Mouse (Mus musculus) E14TG2a.4 (cell line): ENCODE measurements around the gene Pecr.

ENCODE experiments used
- H3K27me3 ChIP-seq: 2 replicates; pipeline ENCODE4 v1.6.1; 2014; ENCODE audit warnings: low read length, control low read depth; ENCODE audit not compliant: insufficient read depth
- H3K36me3 ChIP-seq: 2 replicates; pipeline ENCODE4 v1.6.1; 2014; ENCODE audit warnings: low read length, control low read depth; ENCODE audit not compliant: insufficient read depth
- H3K4me1 ChIP-seq: replicated peaks from 2 replicates; pipeline ENCODE4 v1.6.1; 2014; ENCODE audit warnings: low read depth, low read length, control low read depth
- H3K4me3 ChIP-seq: replicated peaks from 2 replicates; pipeline ENCODE4 v1.5.1; 2014; ENCODE audit warnings: mild to moderate bottlenecking, low read length
- H3K9me3 ChIP-seq: 2 replicates; pipeline ENCODE4 v1.6.1; 2014; ENCODE audit warnings: low read length, control low read depth
- CTCF ChIP-seq: conservative IDR thresholded peaks from 2 replicates; pipeline ENCODE4 v1.5.1; 2014; ENCODE audit warnings: low read length
- NANOG ChIP-seq: IDR thresholded peaks from 2 replicates; pipeline ENCODE4 v1.6.1; 2014; ENCODE audit warnings: borderline replicate concordance, low read length, mixed read lengths
- POU5F1 ChIP-seq: IDR thresholded peaks from 2 replicates; pipeline ENCODE4 v1.6.1; 2014; ENCODE audit warnings: low read length, borderline replicate concordance

The Pecr gene

DNA sequence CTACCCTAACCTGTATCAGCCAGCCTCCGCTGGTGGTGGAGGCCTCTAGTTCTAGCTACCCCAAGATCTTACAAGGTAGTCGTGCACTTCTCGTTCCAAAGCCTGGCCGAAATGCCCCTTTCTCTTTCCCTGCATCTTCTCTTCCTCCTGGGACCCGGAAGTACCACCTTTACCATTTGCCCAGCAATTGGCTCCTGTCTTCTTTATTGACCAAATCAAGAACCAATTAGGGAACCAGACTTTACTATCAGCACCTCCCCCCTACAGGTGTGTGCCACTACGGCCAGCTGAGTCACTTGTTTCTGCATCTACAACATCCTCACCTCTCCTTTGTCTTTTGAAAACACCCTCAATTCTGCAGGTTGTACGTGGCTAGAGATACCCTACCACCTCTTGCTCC, 67.4 kb downstream of the Pecr start:
- H3K27me3 ChIP-seq: no peaks in the 10 kb centered on the region
- peaks cover 88% of the 10 kb centered on the region for H3K4me1 ChIP-seq
- TF ChIP-seq CTCF (no peak), POU5F1 (no peak), NANOG (no peak)
- H3K36me3 ChIP-seq: no peaks in the 10 kb centered on the region
- peak overlapping the region; percentile 79 for H3K4me3 ChIP-seq
- H3K9me3 ChIP-seq: no peaks in the 10 kb centered on the region

GRCm38 (mm10) chr1:72215174-72215573, 68.9 kb downstream of the Pecr start:
- no peak for TF ChIP-seq NANOG
- Histone ChIP-seq H3K4me3 (peak overlapping the region; percentile 61), H3K36me3 (0 out of 2 replicates have a peak, but pooled peaks cover 4% of the 10 kb centered on the region), H3K9me3 (no peaks in the 10 kb centered on the region), H3K4me1 (peaks cover 86% of the 10 kb centered on the region), H3K27me3 (no peaks in the 10 kb centered on the region)

- no peaks in the 10 kb centered on the region for H3K9me3 ChIP-seq
- no peaks in the 10 kb centered on the region for H3K27me3 ChIP-seq
- peaks cover 86% of the 10 kb centered on the region for H3K4me1 ChIP-seq
- no peak for TF ChIP-seq POU5F1
- TF ChIP-seq NANOG: no peak
- no peak for TF ChIP-seq CTCF
- H3K36me3 ChIP-seq: peaks cover 11% of the 10 kb centered on the region
- peak overlapping the region; percentile 61 for H3K4me3 ChIP-seq
Observed at GRCm38 (mm10) chr1:72214470-72214961, 69.6 kb downstream of the Pecr start.

DNA sequence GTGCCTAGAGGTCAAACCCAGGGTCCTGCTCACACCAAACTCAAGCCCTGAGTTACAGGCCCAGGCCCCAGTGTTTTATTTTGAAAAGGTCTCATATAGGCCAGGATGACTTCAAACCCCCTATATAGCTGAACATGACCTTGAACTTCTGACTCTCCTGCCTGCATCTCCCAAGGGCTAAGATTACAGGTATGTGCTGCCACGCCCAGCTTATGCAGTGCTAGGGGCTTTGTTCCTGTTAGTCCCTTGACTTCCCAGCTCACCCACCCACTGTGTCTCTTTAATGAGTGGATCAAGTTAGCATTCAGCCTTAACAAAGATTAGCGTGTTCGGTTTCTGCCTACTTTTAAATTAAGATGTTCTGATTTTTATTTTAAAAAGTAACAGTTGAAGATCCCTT, 70.2 kb downstream of the Pecr start:
- Histone ChIP-seq H3K4me1 (peaks cover 86% of the 10 kb centered on the region), H3K36me3 (peaks cover 16% of the 10 kb centered on the region), H3K9me3 (no peaks in the 10 kb centered on the region), H3K4me3 (peak overlapping the region; percentile 61; the same call in 1 of the 2 replicates), H3K27me3 (no peaks in the 10 kb centered on the region)
- TF ChIP-seq NANOG (peak; percentile 81; the same call in 1 of the 2 replicates), CTCF (no peak)

- Histone ChIP-seq H3K4me1 (peaks cover 86% of the 10 kb centered on the region), H3K36me3 (peaks cover 35% of the 10 kb centered on the region), H3K4me3 (peak within 1 kb of the TSS; percentile 96), H3K27me3 (no peaks in the 10 kb centered on the region), H3K9me3 (no peaks in the 10 kb centered on the region)
- TF ChIP-seq POU5F1 (no peak), NANOG (peak; percentile 21; the same call in 1 of the 2 replicates)
Observed at GRCm38 (mm10) chr1:72211701-72212699, 72.1 kb downstream of the Pecr start, which contains the start of gene Mreg. Gene Mreg (minus strand): TSS chr1:72212307.

- Histone ChIP-seq H3K4me3 (peak overlapping the region; percentile 96), H3K9me3 (no peaks in the 10 kb centered on the region), H3K27me3 (no peaks in the 10 kb centered on the region), H3K4me1 (peaks cover 87% of the 10 kb centered on the region), H3K36me3 (peaks cover 45% of the 10 kb centered on the region)
- TF ChIP-seq POU5F1 (no peak), NANOG (no peak)
Observed at GRCm38 (mm10) chr1:72210803-72211679, 73.1 kb downstream of the Pecr start.
